Mouse (Mus musculus) thymus, adult 2 months (tissue): Measurements from ENCODE around the gene Olfr635.

Source experiments
- CTCF ChIP-seq: fragments of 200-500 bp; IDR thresholded peaks from 2 replicates; pipeline ENCODE4 v1.5.1; 2012; ENCODE audit warnings: mild to moderate bottlenecking, control low read depth, low read length, moderate library complexity, borderline replicate concordance; ENCODE audit not compliant: control insufficient read depth, poor library complexity, insufficient read depth; ENCODE audit errors: extremely low read depth
- POLR2A ChIP-seq: fragments of 200-500 bp; IDR thresholded peaks from 2 replicates; pipeline ENCODE4 v1.6.1; 2012; ENCODE audit warnings: mild to moderate bottlenecking, low read length, control low read depth, moderate library complexity; ENCODE audit not compliant: control insufficient read depth, poor library complexity, insufficient read depth; ENCODE audit errors: extremely low read depth

DNA sequence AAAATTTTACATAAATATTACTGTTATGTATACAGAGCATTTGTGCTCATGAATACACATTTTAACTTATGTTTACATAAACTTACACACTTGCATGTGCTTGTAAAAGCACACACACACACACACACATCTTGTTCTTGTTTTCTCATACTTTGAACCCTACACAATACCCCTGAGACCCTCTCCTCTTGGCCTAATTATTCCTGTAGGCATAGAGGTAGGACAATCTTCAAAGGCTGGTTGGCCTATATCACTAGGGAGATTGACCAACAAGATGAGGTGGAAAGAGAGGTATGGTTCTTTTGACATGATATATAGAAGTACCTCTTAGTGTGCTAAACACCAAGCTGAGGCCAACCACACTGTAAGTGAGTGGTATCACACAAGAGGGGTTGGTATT is 26.8 kb upstream of the Olfr635 start, which contains the start of gene Olfr633:
- no peak for TF ChIP-seq CTCF
- no peak for TF ChIP-seq POLR2A
